Mouse (Mus musculus) forelimb bud, embryonic 11.5 days (tissue): ENCODE results near the gene Defb15.
A peak's percentile ranks its signal among the peaks of the same experiment; 100 is the strongest.
"Not testable (repeated sequence)": the region's sequence is repeated elsewhere in the genome, so short reads cannot be mapped to it uniquely, and the experiment has no call there.

Experiments
- DNase-seq: peaks from one replicate; pipeline ENCODE4 v3.0.0-alpha.2; 2012; ENCODE audit warnings: low read depth, low spot score

The Defb15 gene

DNA sequence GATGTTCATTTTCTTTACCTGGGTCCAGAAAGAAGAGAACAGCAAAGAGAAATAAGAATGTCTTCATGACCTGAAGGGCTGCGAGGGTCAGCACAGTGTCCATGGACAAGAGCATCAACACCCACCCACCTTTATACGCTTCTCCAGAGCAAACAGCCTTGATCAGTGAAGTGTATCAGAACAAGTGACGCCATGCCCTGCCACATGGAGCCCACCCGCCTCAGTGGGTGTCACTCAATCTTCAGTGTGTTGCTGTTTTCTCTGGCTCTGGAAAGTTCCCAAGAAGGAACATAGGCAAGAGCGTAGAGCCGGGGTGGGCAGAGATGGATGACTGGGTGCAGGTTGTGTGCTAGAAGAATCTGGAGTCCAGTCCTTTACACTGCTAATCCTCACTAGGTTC lies at the start of gene Defb15:
TSS of gene Defb15 (minus strand) at position 101 of the 400 bp plus-strand sequence.
- DNase-seq, result no peak

DNA sequence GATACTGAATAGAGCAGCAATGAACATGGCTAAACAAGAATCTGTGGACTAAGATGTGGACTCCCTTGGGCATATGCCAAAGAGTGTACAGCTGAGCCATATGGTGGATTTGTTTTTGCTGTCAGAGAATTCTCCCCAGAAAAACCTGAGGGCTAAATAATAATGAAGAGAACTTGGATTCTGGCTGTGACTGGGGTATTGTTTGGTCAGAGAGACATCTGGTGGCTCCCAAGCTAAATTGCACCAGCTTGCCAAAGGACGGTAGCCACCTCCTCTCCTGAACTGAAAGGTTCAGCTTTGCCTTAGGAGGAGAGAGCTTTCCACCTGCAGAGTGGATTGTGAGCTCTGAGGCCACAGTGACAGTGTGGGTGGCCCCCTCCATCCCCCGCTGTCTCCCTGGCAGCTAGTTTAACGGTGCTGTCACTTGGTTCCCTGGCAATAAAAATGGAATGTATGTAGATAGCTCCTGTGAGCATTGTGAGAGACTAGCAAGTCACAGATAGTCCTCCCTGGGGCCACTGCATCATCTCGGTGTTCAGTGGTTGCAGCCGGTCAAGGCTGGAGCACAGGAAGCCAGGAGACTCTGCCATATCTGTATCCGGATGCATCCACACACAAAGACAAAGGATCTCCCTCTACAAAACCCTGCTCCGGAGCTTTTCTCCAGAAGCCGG lies 49.3 kb upstream of the Defb15 start:
- peak; percentile 5 for DNase-seq

DNA sequence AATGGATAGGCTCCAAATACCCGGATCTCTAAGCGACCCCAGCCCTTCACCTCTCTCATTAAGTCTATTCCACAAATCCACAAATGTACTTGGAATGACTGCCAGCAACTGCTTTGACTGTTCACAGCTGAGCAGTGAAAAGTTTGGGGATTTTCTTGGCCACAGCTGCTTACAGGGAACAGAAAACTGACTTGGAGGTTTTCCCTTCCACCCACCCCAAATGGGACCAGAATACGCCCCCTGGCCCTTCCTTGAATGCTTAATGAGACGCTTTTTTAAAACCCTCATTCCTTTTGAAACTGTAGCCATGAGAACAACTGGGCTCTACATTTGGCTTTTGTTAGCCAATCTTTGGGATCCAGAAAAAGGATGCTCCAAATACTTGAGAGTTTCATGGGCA lies 45.7 kb upstream of the Defb15 start:
- no peak for DNase-seq

DNA sequence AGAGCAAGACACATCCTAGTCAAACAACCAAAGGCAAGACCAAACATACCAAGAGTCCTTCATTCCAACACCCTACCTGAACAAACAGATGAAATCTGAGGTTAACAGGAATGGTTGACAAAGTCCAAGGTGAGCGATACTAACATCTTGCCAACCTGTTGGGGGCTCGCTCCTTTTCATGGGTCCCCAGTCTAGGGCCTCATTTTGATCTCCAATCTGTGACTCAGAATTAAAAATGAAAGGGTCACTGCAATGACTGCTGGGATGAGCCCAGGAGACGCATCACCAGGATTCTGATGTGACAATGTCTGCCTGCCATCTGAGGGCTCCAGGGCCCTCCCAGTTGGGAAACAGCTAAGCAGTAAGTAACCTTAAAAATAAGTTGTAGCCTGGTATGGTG lies 37.0 kb upstream of the Defb15 start, which contains the start of gene Ccdc70:
TSS of gene Ccdc70 (plus strand) at position 301 of the 400 bp plus-strand sequence.
- no peak for DNase-seq

DNA sequence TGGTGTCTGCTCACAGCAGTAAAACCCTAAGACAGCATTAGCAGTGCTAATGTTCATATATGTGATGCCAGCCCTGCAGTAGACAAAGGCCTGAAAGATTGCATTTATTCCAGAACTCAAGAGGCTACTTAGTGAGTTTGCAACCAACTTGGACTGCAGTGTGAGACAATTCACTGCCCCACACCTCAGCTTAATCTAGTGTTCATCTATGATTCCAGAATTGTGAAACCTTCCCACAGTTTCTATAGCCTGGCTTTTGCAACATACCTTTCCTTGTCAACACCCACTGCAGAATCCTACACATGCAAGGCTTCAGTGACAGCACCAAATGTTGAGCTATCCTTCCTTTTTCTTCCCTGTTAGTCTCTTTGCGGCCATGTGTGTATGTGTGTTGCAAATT lies 34.1 kb upstream of the Defb15 start:
- no peak for DNase-seq

DNA sequence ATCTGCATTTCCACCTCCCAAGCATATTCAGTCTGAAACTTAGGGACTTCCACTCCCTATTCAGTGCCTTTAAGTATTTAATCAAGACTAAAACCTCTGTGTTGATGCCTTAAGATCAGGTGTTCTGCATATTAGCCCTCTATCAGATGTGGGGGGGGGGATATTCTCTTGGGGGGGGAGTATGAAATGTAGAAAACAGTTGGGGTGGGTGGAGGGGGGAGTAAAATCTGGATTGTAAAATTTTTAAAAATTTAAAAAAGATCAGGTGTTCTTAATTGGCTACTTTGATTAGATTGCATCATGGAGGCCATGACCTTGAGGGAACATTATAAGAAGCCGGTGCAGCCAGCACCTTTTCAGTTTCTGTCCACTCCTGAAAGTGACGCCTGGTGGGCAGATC lies 25.9 kb upstream of the Defb15 start, which contains the start of gene Fam90a1a:
TSS of gene Fam90a1a (plus strand) at position 301 of the 400 bp plus-strand sequence.
- DNase-seq, result no peak

DNA sequence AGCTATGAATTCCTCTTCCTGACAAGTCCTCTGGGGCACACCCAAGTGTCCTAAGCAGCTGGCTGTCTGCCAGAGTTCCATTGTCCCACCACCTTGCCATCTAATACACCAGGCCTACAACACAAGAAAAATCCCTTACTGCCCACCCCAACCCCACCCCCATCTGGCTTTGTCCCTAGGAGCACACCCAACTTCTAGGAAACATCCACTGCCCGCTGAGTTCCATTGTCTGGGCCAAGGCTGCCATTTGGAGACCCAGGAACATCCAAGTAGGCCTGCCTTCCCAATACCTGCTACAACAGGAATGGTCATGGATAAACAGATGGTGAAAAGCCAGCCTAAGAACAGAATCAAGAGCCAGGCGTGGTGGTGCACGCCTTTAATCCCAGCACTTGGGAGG lies 23.8 kb upstream of the Defb15 start:
- DNase-seq, result no peak

DNA sequence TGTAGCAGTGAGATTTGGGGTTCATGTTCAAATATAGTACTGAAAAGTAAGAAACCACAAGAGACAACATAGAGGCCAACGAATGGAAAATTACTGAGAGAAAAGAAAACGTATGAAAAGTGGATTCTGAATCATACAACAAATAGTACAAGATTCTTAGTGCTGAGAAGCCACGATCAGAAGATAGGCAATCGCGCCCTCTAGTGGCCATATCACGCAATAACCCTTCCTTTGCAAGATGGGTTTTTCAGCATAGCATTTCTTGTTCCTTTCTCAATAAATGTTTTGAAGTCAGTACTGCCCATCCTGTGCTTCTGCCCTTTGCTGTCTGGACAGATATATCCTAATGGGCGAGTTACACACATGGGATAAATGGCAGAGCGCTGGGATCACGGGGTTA lies 22.8 kb upstream of the Defb15 start:
- peak; percentile 51 for DNase-seq

DNA sequence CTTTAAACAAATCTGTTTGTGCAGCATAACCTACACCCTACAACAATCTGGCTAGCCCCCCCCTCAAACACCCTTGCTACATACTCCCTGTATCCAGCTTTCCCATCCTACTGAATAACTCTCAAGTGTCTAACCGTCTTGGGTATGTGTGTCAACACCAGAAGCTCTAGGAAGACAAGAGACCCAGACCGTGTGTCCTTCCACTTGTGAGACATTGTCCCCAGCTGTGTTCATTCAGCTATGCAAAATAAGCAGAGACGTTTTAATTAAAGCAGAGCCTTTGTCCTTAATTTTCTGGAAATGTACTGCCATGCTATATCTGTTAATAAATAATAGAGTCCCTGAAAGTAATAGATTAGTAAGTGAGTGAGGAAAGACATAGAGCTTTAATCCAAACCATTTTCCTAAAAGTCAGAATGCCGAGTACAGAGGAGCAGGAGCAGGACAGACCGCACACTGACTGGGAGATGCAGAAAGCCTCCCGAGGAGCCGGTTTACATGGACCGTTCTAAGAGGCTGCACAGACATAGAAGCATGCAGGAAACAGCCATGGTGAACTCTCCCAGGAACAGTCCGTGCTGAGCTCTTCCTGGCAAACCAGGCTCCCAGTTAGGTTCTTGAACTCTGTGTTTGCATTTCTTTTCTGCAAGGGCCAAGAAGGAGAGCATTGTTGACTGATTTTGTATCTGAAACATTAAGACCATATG lies 15.0 kb upstream of the Defb15 start:
- no peak for DNase-seq

DNA sequence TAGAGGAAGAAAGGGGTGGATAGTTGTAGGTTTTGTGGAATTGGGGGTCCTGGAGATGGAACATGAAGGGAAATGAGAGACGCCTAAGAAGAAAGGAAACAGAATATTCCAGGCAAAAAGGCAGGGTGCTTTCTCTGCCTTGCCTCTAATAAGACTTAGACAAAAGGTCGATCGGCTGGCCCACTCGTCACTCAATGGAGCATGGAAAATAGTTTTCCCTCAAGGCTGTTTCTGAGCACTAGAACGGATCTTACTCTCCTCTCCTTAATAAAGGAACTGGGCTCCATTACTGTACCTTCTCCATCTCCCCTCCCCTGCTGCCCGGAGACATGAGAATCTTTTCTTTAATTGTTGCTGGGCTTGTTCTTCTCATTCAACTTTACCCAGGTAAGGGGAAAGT lies 14.0 kb upstream of the Defb15 start, which contains the start of gene Defb13:
TSS of gene Defb13 (plus strand) at position 301 of the 400 bp plus-strand sequence.
- no peak for DNase-seq

DNA sequence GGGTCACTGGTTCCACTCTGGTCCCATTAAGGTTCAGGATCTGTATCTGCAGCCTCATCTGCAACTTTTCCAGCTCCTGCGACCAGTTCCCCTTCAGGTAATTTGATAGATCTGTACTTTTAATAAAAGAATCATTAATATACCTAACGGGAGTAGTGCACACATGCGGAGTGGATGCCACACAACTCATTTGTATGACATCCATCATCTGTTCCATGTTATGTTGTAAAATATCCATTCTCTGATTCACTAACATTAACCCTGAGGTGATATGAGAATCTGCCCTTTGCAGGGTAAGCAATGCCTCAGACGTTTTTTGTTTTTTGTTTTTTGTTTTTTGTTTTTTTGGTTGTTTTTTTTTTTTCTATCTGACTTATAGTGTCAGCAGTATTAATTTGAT lies 5.5 kb upstream of the Defb15 start, which contains the start of gene Defb35:
TSS of gene Defb35 (plus strand) at position 301 of the 400 bp plus-strand sequence.
- not testable (repeated sequence) for DNase-seq

DNA sequence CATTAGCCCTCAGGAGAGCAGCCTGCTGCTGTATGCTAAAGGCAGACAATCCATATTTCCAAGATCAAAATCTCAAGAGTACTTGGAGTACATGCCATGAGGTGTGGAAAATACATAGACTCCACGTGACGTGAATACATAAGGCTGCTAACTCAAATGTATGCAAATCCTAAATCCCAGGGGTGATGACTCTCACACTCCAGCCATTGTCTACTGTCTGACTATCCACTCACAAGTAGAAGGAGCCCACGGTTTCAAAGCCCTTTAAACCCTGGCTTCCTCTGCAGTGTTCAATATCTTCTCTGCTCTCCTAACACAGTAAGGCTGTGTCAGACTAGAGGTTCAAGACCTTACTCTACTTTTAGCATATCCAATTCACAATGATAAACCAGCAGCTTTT lies 1.8 kb downstream of the Defb15 start:
- DNase-seq, result not testable (repeated sequence)

DNA sequence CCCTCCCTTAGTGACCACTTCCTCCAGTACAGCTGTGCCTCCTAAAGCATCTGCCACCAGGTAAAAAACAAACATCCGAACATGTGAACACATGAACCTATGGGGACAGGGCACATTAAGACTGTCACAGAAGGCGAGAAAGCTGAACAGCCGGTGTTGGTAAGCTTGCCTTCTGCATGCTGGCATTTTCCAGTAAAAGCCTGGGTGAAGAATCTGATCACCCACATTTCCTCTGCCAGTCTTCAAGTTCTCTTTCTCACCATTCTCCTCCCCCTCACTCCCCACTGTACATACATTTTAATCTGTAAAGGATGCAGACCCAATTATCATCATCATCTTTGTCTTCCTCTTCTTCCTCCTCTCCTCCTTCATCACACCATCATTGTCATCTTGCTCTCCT lies 16.9 kb downstream of the Defb15 start:
- no peak for DNase-seq

DNA sequence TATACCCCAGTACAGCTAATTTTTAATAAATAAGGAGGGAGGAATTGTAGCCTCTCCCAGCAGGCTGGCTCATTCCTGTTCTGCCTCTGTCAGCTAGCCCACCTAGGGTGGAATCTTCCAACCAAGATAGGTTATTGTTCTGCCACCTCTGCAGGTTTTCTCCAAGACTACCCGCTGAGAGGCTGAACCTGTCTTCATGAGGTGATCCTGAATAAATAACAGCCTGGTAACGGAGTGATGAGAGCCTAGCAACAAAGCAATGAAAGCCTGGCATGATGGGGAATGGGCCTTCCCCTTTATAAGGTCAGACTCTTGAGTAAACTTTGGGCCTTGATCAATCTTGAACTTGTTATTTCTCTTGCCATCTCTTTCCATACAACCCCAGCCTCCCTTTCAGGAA lies 20.0 kb downstream of the Defb15 start:
- no peak for DNase-seq

DNA sequence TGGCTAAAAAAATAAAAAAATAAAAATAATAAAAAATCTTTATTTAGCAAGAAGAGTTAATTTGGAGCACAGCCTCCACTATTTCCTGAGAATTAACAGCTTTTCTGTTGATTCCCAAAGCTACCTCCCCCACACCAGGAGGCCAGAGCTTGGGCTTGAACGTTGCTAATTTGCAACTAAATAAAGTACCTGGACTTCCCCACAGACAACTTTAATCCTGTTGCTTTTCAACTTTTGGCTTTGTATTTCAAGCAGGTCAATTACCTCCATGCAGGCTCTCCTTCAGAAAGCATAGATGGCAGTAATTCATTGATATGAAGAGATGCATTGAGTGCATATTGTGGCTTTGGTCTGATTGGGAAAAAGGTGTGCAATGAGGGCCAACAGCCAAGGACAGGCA lies 20.6 kb downstream of the Defb15 start:
- DNase-seq, result no peak

DNA sequence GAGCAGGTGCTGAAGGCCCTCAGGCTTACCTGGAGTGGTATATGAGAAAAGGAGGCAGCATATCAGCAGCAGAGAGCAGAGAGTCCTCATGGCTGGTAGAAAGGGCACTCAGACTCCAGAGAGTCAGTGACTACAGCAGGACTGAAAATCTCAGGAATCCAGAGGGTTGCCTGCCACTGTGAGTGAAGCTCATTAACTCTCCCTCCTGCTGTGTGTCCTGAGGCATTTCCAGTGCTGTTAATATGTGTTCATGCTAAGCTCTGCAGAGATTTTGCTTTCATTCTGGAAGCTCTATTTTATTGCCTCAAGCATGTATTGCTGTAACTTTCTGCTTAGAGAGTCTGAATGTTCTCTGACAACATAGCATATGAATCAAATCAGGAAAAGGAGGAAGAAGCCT lies 26.2 kb downstream of the Defb15 start, which contains the start of gene Defb11:
TSS of gene Defb11 (minus strand) at position 123 of the 400 bp plus-strand sequence.
- peak; percentile 11 for DNase-seq

DNA sequence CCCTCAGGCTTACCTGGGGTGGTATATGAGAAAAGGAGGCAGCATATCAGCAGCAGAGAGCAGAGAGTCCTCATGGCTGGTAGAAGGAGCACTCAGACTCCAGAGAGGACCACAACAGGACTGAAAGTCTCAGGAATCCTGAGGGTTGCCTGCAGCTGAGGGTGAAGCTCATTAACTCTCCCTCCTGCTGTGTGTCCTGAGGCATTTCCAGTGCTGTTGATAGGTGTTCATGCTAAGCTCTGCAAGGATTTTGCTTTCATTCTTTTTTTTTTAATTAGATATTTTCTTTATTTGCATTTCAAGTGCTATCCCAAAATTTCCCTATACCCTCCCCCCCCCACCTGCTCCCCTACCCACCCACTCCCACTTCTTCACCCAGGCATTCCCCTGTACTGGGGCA lies 47.2 kb downstream of the Defb15 start, which contains the start of gene Defb9:
TSS of gene Defb9 (minus strand) at position 101 of the 400 bp plus-strand sequence.
- peak; percentile 2 for DNase-seq
